Mouse (Mus musculus) embryonic facial prominence, embryonic 11.5 days (tissue): ENCODE measurements around the gene Tk1. TPM values are rescaled to one million over a fixed set of nuclear protein-coding genes. Genes with fewer than 3 reads are reported as not detected.
"Not testable (repeated sequence)": the region's sequence is repeated elsewhere in the genome, so short reads cannot be mapped to it uniquely, and the experiment has no call there.

Experiments
- ATAC-seq: fragments of 200-750 bp; cut with Nextera tagmentation; replicated peaks from 2 replicates; pipeline ENCODE4 v1.8.0; 2017; ENCODE audit warnings: low read depth; ENCODE audit not compliant: insufficient number of reproducible peaks, low FRiP score, low TSS enrichment
- DNase-seq: peaks from one replicate; pipeline ENCODE4 v3.0.0-alpha.2; 2015; ENCODE audit warnings: low spot score
- H3K27ac ChIP-seq: fragments of 300-500 bp; sonication (generic); replicated peaks from 2 replicates; pipeline ENCODE4 v1.5.1; 2014; ENCODE audit warnings: mild to moderate bottlenecking, low read depth, low read length, control low read depth
- H3K27me3 ChIP-seq: fragments of 300-500 bp; sonication (generic); 2 replicates; pipeline ENCODE4 v1.6.1; 2014; ENCODE audit warnings: mild to moderate bottlenecking, low read length, moderate library complexity, mixed read lengths; ENCODE audit not compliant: control insufficient read depth, insufficient read depth
- H3K36me3 ChIP-seq: fragments of 300-500 bp; sonication (generic); replicated peaks from 2 replicates; pipeline ENCODE4 v1.6.1; 2014; ENCODE audit warnings: low read depth, mild to moderate bottlenecking, low read length, moderate library complexity, mixed read lengths; ENCODE audit not compliant: control insufficient read depth, insufficient read depth
- H3K4me1 ChIP-seq: fragments of 300-500 bp; sonication (generic); 2 replicates; pipeline ENCODE4 v1.6.1; 2014; ENCODE audit warnings: low read length, mixed read lengths; ENCODE audit not compliant: control insufficient read depth, insufficient read depth
- H3K4me2 ChIP-seq: fragments of 300-500 bp; sonication (generic); 2 replicates; pipeline ENCODE4 v1.6.1; 2014; ENCODE audit warnings: low read depth, mild to moderate bottlenecking, control low read depth, low read length, moderate library complexity
- H3K4me3 ChIP-seq: fragments of 300-500 bp; sonication (generic); 2 replicates; pipeline ENCODE4 v1.5.1; 2014; ENCODE audit warnings: low read depth, low read length, control low read depth
- H3K9ac ChIP-seq: fragments of 300-500 bp; sonication (generic); replicated peaks from 2 replicates; pipeline ENCODE4 v1.6.1; 2014; ENCODE audit warnings: mild to moderate bottlenecking, control low read depth, low read length
- H3K9me3 ChIP-seq: fragments of 300-500 bp; sonication (generic); replicated peaks from 2 replicates; pipeline ENCODE4 v1.6.1; 2016; ENCODE audit warnings: mild to moderate bottlenecking, low read length, inconsistent platforms, mixed read lengths; ENCODE audit not compliant: control insufficient read depth
- WGBS: fragments of 180-500 bp; shearing (Covaris S2); extraction: QIAGEN DNeasy Blood & Tissue Kit; methylation state at CpG from one replicate; pipeline ENCODE4 v1.1.7; 2014; 5-methylcytosine and 5-hydroxymethylcytosine counted together
- polyA plus RNA-seq: library from polyadenylated mRNA; unstranded; fragments of >200 nt; fragmentation: Nextera tagmentation; extraction: Ambion mirVana; gene quantifications from 2 replicates; pipeline ENCODE4 v1.2.1, GENCODE M21; 2014

The Tk1 gene
- polyA plus RNA-seq, 1 experiment from 2014 or later: 127 TPM

GRCm38 (mm10) chr11:117843434-117843833 is 17.5 kb upstream of the Tk1 start:
- no peak for ATAC-seq

GRCm38 (mm10) chr11:117840910-117841309 is 15.0 kb upstream of the Tk1 start:
- Histone ChIP-seq H3K4me3 (no peak overlapping the region), H3K9ac (no peak overlapping the region), H3K27me3 (no peaks in the 10 kb centered on the region), H3K4me1 (no peaks in the 10 kb centered on the region), H3K27ac (no peak overlapping the region), H3K36me3 (no peaks in the 10 kb centered on the region), H3K4me2 (no peak overlapping the region), H3K9me3 (no peaks in the 10 kb centered on the region)
- DNase-seq (no peak), ATAC-seq (no peak)
- 57% methylated on average over 1 of the region's 1 CpGs for WGBS

More at GRCm38 (mm10) chr11:117843434-117843833, 17.5 kb upstream of the Tk1 start:
- Histone ChIP-seq H3K4me1 (no peaks in the 10 kb centered on the region), H3K27me3 (no peaks in the 10 kb centered on the region), H3K9me3 (no peaks in the 10 kb centered on the region), H3K4me2 (no peak overlapping the region), H3K9ac (no peak overlapping the region), H3K27ac (no peak overlapping the region; the same call in 1 of the 2 replicates), H3K36me3 (no peaks in the 10 kb centered on the region), H3K4me3 (no peak overlapping the region)
- 93% methylated on average over 2 of the region's 2 CpGs for WGBS
- DNase-seq: no peak

GRCm38 (mm10) chr11:117839021-117839420 is 13.1 kb upstream of the Tk1 start:
- Histone ChIP-seq H3K4me1 (no peaks in the 10 kb centered on the region), H3K4me3 (no peak overlapping the region), H3K36me3 (no peaks in the 10 kb centered on the region), H3K9me3 (no peaks in the 10 kb centered on the region), H3K9ac (no peak overlapping the region), H3K4me2 (no peak overlapping the region), H3K27ac (no peak overlapping the region), H3K27me3 (no peaks in the 10 kb centered on the region)
- WGBS: 79% methylated on average over 1 of the region's 1 CpGs
- DNase-seq: no peak
- no peak for ATAC-seq

- DNase-seq (no peak), ATAC-seq (no peak)
- no peak overlapping the region for H3K4me2 ChIP-seq
- no peaks in the 10 kb centered on the region for H3K4me1 ChIP-seq
- WGBS: 87% methylated on average over 2 of the region's 2 CpGs
- H3K9ac ChIP-seq: no peak overlapping the region
- H3K27ac ChIP-seq: no peak overlapping the region
- H3K27me3 ChIP-seq: no peaks in the 10 kb centered on the region
- H3K9me3 ChIP-seq: no peaks in the 10 kb centered on the region
- H3K36me3 ChIP-seq: no peaks in the 10 kb centered on the region
- H3K4me3 ChIP-seq: no peak overlapping the region
Observed at GRCm38 (mm10) chr11:117838572-117838971, 12.7 kb upstream of the Tk1 start.

- Histone ChIP-seq H3K27ac (no peak overlapping the region), H3K9ac (no peak overlapping the region), H3K36me3 (no peaks in the 10 kb centered on the region), H3K27me3 (no peaks in the 10 kb centered on the region), H3K4me3 (no peak overlapping the region), H3K4me1 (no peaks in the 10 kb centered on the region), H3K4me2 (no peak overlapping the region; the same call in 1 of the 2 replicates), H3K9me3 (no peaks in the 10 kb centered on the region)
- 26% methylated on average over 13 of the region's 13 CpGs for WGBS
- ATAC-seq (no peak), DNase-seq (peak; percentile 40)
Observed at GRCm38 (mm10) chr11:117836306-117836705, 10.4 kb upstream of the Tk1 start.

- 89% methylated on average over 8 of the region's 8 CpGs for WGBS
- no peak overlapping the region for H3K27ac ChIP-seq
Observed at GRCm38 (mm10) chr11:117834086-117834485, 8.2 kb upstream of the Tk1 start.

GRCm38 (mm10) chr11:117833509-117833908 is 7.6 kb upstream of the Tk1 start:
- not testable (repeated sequence) for H3K4me2 ChIP-seq, H3K27ac ChIP-seq, H3K9ac ChIP-seq, H3K27me3 ChIP-seq, DNase-seq, H3K4me1 ChIP-seq, H3K9me3 ChIP-seq, H3K36me3 ChIP-seq, ATAC-seq, H3K4me3 ChIP-seq
- 85% methylated on average over 4 of the region's 6 CpGs for whole genome bisulfite sequencing

More at GRCm38 (mm10) chr11:117834086-117834485, 8.2 kb upstream of the Tk1 start:
- no peak overlapping the region for H3K9ac ChIP-seq
- H3K9me3 ChIP-seq: no peaks in the 10 kb centered on the region
- no peak overlapping the region for H3K4me2 ChIP-seq
- ATAC-seq (no peak), DNase-seq (no peak)
- no peaks in the 10 kb centered on the region for H3K27me3 ChIP-seq
- no peaks in the 10 kb centered on the region for H3K36me3 ChIP-seq
- H3K4me1 ChIP-seq: no peaks in the 10 kb centered on the region; the same call in 1 of the 2 replicates
- H3K4me3 ChIP-seq: no peak overlapping the region

- 18% methylated on average over 28 of the region's 28 CpGs for WGBS
- peak; percentile 75 for DNase-seq
- Histone ChIP-seq H3K4me3 (peak overlapping the region; percentile 15), H3K36me3 (no peaks in the 10 kb centered on the region), H3K27me3 (no peaks in the 10 kb centered on the region), H3K4me2 (peak overlapping the region; percentile 41), H3K9me3 (no peaks in the 10 kb centered on the region), H3K9ac (peak overlapping the region; percentile 13; the same call in 1 of the 2 replicates), H3K27ac (no peak overlapping the region), H3K4me1 (no peaks in the 10 kb centered on the region; the same call in 1 of the 2 replicates)
- ATAC-seq: peak; percentile 46; the same call in 1 of the 2 replicates
Observed at GRCm38 (mm10) chr11:117832086-117832969, 6.4 kb upstream of the Tk1 start.
